In genomic region chr16:24840073-24840472, GRCm38 (mm10) we compare ENCODE assay signal across 17 mouse cellular contexts.
"Had no signal": no experiment of that assay in that cellular context is flagged by ENCODE, and none has a peak within 500 bp of the region (broad histone marks: within the 10 kb centered on the region; RNA-seq: fewer than 3 reads in every experiment).

No protein-coding gene starts in this region.

- ATAC-seq: hindbrain, embryonic 16.5 days; intestine, embryonic 16.5 days; liver, postnatal 0 days had no signal

- DNase-seq: gastrocnemius, adult 2 months; gastrocnemius, postnatal 10 days; gastrocnemius, postnatal 25 days; heart, adult 18-20 months; heart, postnatal 10 days; heart, postnatal 4 days; kidney, adult 11 months; kidney, adult 2 months; kidney, adult 9 months; kidney, postnatal 14 days; kidney, postnatal 36 days; layer of hippocampus, postnatal 36 days; liver; liver, embryonic 13.5 days; liver, postnatal 0 days had no signal
